Mouse (Mus musculus) Patski (cell line): ENCODE results near the gene Zbtb20. TPM values are rescaled to one million over a fixed set of nuclear protein-coding genes. Genes with fewer than 3 reads are reported as not detected.

Source experiments
- ATAC-seq: fragments of 100-300 bp; one replicate; pipeline ENCODE4 v1.8.0; 2021
- CTCF ChIA-PET: fragments of 350-600 bp; sonication (Branson Sonifier 250); formaldehyde crosslinking; loops from one replicate; lab custom pipeline; 2022; ENCODE audit warnings: inconsistent platforms; lab: Charles Lee
- POLR2A ChIA-PET: fragments of 350-600 bp; sonication (Branson Sonifier 250); formaldehyde crosslinking; loops from one replicate; lab custom pipeline; 2022; ENCODE audit warnings: antibody characterized with exemption, inconsistent platforms; lab: Charles Lee
- DNase-seq: peaks from one replicate; pipeline ENCODE4 v3.0.0-alpha.2; 2011; ENCODE audit warnings: low read depth, low spot score
- H3K27me3 ChIP-seq: fragments of 371-371 bp; one replicate; pipeline ENCODE4 v1.5.1; 2021
- CTCF ChIP-seq: fragments of 100-300 bp; IDR thresholded peaks from one replicate; pipeline ENCODE4 v1.5.1; 2021
- in situ Hi-C: fragments of 300-500 bp; cut with MboI; formaldehyde crosslinking; loops from 3 replicates; pipeline ENCODE4 v1.11.1; 2018; ENCODE audit warnings: low pct_unique_long_range_greater_than_20kb, mixed read lengths
- polyA plus RNA-seq: library from polyadenylated mRNA; unstranded; gene quantifications from one replicate; pipeline ENCODE4 v1.2.3, GENCODE M21; 2021

Zbtb20 gene
- polyA plus RNA-seq, 1 experiment from 2014 or later, result 12.2 TPM

- CTCF ChIA-PET, result interaction anchor here (1.2 to 1.5 kb wide), 3 partner anchors 13 to 34 kb away, joined by 3 to 9 read pairs (median 8); no protein-coding TSS in a partner anchor
- DNase-seq (peak; percentile 43), ATAC-seq (peak; percentile 93)
- POLR2A ChIA-PET, result interaction anchor here (0.6 kb wide), 1 partner anchor 38 kb away, joined by 4 read pairs; no protein-coding TSS in a partner anchor
- in situ Hi-C loops, result no loop called here
- TF ChIP-seq CTCF, result peak; percentile 96
- no peaks in the 10 kb centered on the region for H3K27me3 ChIP-seq
These were observed 698.5 kb downstream of the Zbtb20 start for GRCm38 (mm10) chr16:43574006-43574764.

GRCm38 (mm10) chr16:43575066-43575465 is 699.4 kb downstream of the Zbtb20 start:
- ATAC-seq (no peak), DNase-seq (no peak)
- POLR2A ChIA-PET, result no interaction called here
- TF ChIP-seq CTCF, result no peak
- H3K27me3 ChIP-seq, result no peaks in the 10 kb centered on the region
- CTCF ChIA-PET, result interaction anchor here (1.5 kb wide), 1 partner anchor 35 kb away, joined by 8 read pairs; no protein-coding TSS in a partner anchor
- in situ Hi-C loops, result loop anchor here (25.0 kb wide), 1 partner anchor 738 kb away; no protein-coding TSS in a partner anchor

GRCm38 (mm10) chr16:43575507-43575906 is 699.8 kb downstream of the Zbtb20 start:
- POLR2A ChIA-PET, result no interaction called here
- TF ChIP-seq CTCF, result no peak
- in situ Hi-C loops, result loop anchor here (25.0 kb wide), 1 partner anchor 738 kb away; no protein-coding TSS in a partner anchor
- ATAC-seq (no peak), DNase-seq (no peak)
- no peaks in the 10 kb centered on the region for H3K27me3 ChIP-seq
- CTCF ChIA-PET, result no interaction called here

- ChIA-PET CTCF (interaction anchor here (1.5 to 2.3 kb wide), 3 partner anchors 12 to 37 kb away, joined by 3 to 6 read pairs (median 3); no protein-coding TSS in a partner anchor), POLR2A (no interaction called here)
- in situ Hi-C loops, result loop anchor here (25.0 kb wide), 1 partner anchor 740 kb away; no protein-coding TSS in a partner anchor
- DNase-seq (no peak), ATAC-seq (no peak)
- H3K27me3 ChIP-seq, result no peaks in the 10 kb centered on the region
- no peak for TF ChIP-seq CTCF
These were observed 701.7 kb downstream of the Zbtb20 start for GRCm38 (mm10) chr16:43577399-43577798.

- ATAC-seq (no peak), DNase-seq (no peak)
- TF ChIP-seq CTCF, result no peak
- in situ Hi-C loops, result loop anchor here (25.0 kb wide), 1 partner anchor 741 kb away; no protein-coding TSS in a partner anchor
- ChIA-PET CTCF (interaction anchor here (1.5 to 2.3 kb wide), 3 partner anchors 13 to 38 kb away, joined by 3 to 6 read pairs (median 3); no protein-coding TSS in a partner anchor), POLR2A (no interaction called here)
- H3K27me3 ChIP-seq, result no peaks in the 10 kb centered on the region
These were observed 702.7 kb downstream of the Zbtb20 start for GRCm38 (mm10) chr16:43578351-43578750.

GRCm38 (mm10) chr16:43579111-43579510 is 703.4 kb downstream of the Zbtb20 start:
- TF ChIP-seq CTCF, result no peak
- H3K27me3 ChIP-seq, result no peaks in the 10 kb centered on the region
- no peak for ATAC-seq
- ChIA-PET POLR2A (no interaction called here), CTCF (interaction anchor here (1.3 kb wide), 1 partner anchor 26 kb away, joined by 5 read pairs; no protein-coding TSS in a partner anchor)
- in situ Hi-C loops, result loop anchor here (25.0 kb wide), 1 partner anchor 742 kb away; no protein-coding TSS in a partner anchor
- DNase-seq, result peak; percentile 56

GRCm38 (mm10) chr16:43580321-43580822 is 704.7 kb downstream of the Zbtb20 start:
- no peak for TF ChIP-seq CTCF
- in situ Hi-C loops, result loop anchor here (25.0 kb wide), 1 partner anchor 743 kb away; no protein-coding TSS in a partner anchor
- DNase-seq (no peak), ATAC-seq (no peak)
- POLR2A ChIA-PET, result no interaction called here
- CTCF ChIA-PET, result interaction anchor here (1.2 kb wide), 2 partner anchors 11 to 18 kb away, joined by 4 read pairs; no protein-coding TSS in a partner anchor
- H3K27me3 ChIP-seq, result no peaks in the 10 kb centered on the region

GRCm38 (mm10) chr16:43581551-43581950 is 705.9 kb downstream of the Zbtb20 start:
- ATAC-seq (no peak), DNase-seq (no peak)
- CTCF ChIA-PET, result interaction anchor here (1.2 kb wide), 1 partner anchor 10 kb away, joined by 4 read pairs; no protein-coding TSS in a partner anchor
- POLR2A ChIA-PET, result no interaction called here
- no peak for TF ChIP-seq CTCF
- H3K27me3 ChIP-seq, result no peaks in the 10 kb centered on the region
- in situ Hi-C loops, result loop anchor here (25.0 kb wide), 1 partner anchor 744 kb away; no protein-coding TSS in a partner anchor

- DNase-seq (no peak), ATAC-seq (no peak)
- in situ Hi-C loops, result loop anchor here (25.0 kb wide), 1 partner anchor 750 kb away; no protein-coding TSS in a partner anchor
- ChIA-PET POLR2A (no interaction called here), CTCF (interaction anchor here (1.2 kb wide), 1 partner anchor 38 kb away, joined by 5 read pairs; no protein-coding TSS in a partner anchor)
- TF ChIP-seq CTCF, result no peak
- H3K27me3 ChIP-seq, result no peaks in the 10 kb centered on the region
These were observed 711.3 kb downstream of the Zbtb20 start for GRCm38 (mm10) chr16:43586859-43587429.
